Mouse (Mus musculus) brown adipose tissue, adult 24 weeks (tissue): Measurements from ENCODE around the gene Adamts14. TPM values are rescaled to one million over a fixed set of nuclear protein-coding genes. Genes with fewer than 3 reads are reported as not detected.
A peak's percentile ranks its signal among the peaks of the same experiment; 100 is the strongest.

Experiments
- H3K27ac ChIP-seq: fragments of 200-500 bp; replicated peaks from 2 replicates; pipeline ENCODE4 v1.5.1; 2012; ENCODE audit warnings: low read depth, mild to moderate bottlenecking, low read length
- H3K4me1 ChIP-seq: fragments of 200-500 bp; 2 replicates; pipeline ENCODE4 v1.6.1; 2012; ENCODE audit warnings: low read length, mixed read lengths; ENCODE audit not compliant: control insufficient read depth, insufficient read depth, insufficient read length
- H3K4me3 ChIP-seq: fragments of 200-500 bp; 2 replicates; pipeline ENCODE4 v1.5.1; 2012; ENCODE audit warnings: low read depth, mild to moderate bottlenecking, low read length, moderate library complexity; ENCODE audit not compliant: insufficient read depth
- polyA plus RNA-seq: library from polyadenylated mRNA; stranded (reverse); fragments of >200 nt; gene quantifications from 2 replicates; pipeline ENCODE4 v1.2.4, GENCODE M21; 2012; ENCODE audit not compliant: missing spikeins, insufficient read depth, insufficient read length

Adamts14 gene
- 0.20 TPM in 1 of 2 replicates, not detected in the other for polyA plus RNA-seq

DNA sequence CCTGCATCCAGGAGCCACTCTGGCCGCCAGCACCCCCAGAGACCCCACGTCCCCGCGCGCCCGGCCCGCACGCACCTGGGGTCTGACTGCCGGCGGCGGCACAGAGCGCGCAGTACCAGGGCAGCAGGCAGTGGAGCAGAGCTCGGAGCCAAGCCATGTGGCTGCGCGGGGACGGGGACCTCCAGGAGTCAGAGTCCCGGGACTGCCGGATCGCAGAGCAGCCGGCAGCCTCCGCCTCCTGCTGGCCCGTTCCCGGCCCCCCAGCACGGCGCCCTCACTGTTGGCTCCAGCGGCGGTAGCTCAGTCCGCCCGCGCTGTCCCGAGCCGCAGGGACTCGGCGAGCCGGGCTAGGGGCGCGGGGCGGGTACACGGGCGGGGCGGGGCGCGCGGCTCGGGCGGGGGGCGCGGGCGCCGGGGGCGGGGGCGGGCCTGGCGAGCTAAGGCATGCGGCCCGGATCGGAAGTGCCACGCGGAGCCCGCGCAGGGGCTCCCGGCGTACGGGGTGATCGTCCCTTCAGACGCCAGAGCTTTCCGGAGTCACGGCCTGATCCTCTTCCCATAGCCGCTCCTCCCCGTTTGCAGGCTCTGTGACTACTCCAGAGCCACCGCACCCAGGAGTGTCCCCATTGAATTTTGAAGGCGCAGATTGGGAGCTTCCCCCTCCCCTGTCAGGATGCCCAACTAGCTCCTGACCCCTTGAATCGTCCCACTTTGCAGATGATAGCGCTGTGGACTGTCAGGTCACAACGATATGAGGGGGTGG lies at the start of gene Adamts14:
Gene Adamts14 (minus strand): TSS at position 358 of the 763 bp plus-strand sequence.
- Histone ChIP-seq H3K4me1 (no peaks in the 10 kb centered on the region; the same call in 1 of the 2 replicates), H3K27ac (no peak within 1 kb of the TSS), H3K4me3 (peak within 1 kb of the TSS; percentile 47)

- H3K4me3 ChIP-seq: no peak overlapping the region
- H3K27ac ChIP-seq: no peak overlapping the region
- no peaks in the 10 kb centered on the region for H3K4me1 ChIP-seq
Measured at GRCm38 (mm10) chr10:61318527-61318926, 45.3 kb upstream of the Adamts14 start.

DNA sequence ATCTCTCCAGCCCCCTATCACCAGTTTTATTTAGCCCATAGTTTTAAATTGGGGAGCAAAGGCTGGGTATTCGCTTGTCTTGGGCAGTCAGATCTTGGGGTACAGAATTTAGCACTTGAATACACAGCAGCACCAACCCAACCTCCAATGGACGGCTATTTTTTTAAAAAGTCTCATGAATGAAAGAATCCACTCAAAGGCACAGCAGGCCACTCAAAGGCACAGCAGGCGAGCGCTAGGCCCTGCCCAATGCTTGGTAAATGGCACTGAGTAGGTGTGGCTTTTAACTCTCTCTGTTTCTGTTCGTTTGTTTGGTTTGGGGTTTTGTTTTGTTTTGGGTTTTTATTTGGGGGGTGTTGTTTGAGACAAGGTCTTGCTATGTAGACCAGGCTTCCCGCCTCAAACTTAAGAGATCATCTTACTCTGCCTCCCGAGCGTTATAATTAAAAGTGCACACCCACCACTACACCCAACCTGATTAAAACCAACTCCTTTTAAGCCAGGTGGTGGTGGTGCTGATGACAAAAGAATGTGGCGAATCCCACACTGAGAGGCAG lies 42.2 kb upstream of the Adamts14 start:
- Histone ChIP-seq H3K27ac (no peak overlapping the region), H3K4me3 (no peak overlapping the region), H3K4me1 (peaks cover 3% of the 10 kb centered on the region)

DNA sequence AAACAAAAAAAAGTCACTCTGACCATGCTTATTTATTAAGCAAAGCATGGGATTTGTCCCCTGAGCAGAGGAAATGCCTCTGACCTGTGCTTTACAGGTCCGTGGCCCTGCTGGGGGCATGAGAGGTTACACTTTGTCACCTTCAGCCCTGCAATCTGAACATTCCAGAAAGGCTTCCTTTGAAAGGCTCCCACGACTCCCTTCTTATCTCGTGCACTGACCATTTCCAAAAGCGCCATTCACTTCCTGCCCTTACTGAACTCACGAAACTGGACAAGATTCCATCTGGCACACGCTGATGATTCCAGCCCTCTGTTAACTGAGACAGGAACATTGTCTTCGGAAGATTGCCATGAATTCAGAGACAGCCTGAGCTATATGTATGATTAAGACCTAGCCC lies 40.5 kb upstream of the Adamts14 start:
- H3K27ac ChIP-seq: 0 out of 2 replicates have a peak overlapping the region, but pooled peaks have one; percentile 3
- peaks cover 3% of the 10 kb centered on the region for H3K4me1 ChIP-seq
- no peak overlapping the region for H3K4me3 ChIP-seq

DNA sequence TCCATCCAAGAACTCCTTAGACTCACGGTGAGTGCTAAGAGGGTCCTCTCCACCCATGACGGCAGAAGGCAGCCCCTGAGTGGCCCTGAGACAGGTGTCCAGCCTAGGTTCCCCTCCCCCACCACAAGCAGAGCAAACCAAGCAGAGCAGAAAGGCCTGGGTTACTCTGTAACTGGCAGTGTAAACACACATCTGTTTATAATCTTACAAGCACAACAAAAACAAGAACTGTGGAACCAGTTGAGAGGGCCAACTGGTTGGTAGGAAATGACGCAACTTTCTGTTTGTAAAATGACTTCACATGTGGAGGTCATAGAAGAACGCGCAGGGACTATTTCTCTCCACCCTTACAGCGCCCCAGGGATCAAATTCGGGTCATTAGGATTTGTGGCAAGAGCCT lies 39.5 kb upstream of the Adamts14 start:
- peak overlapping the region; percentile 21; the same call in 1 of the 2 replicates for H3K27ac ChIP-seq
- no peak overlapping the region for H3K4me3 ChIP-seq
- H3K4me1 ChIP-seq: peaks cover 3% of the 10 kb centered on the region

GRCm38 (mm10) chr10:61312159-61312558 lies 38.9 kb upstream of the Adamts14 start:
- Histone ChIP-seq H3K4me3 (no peak overlapping the region), H3K4me1 (peaks cover 3% of the 10 kb centered on the region), H3K27ac (no peak overlapping the region)

DNA sequence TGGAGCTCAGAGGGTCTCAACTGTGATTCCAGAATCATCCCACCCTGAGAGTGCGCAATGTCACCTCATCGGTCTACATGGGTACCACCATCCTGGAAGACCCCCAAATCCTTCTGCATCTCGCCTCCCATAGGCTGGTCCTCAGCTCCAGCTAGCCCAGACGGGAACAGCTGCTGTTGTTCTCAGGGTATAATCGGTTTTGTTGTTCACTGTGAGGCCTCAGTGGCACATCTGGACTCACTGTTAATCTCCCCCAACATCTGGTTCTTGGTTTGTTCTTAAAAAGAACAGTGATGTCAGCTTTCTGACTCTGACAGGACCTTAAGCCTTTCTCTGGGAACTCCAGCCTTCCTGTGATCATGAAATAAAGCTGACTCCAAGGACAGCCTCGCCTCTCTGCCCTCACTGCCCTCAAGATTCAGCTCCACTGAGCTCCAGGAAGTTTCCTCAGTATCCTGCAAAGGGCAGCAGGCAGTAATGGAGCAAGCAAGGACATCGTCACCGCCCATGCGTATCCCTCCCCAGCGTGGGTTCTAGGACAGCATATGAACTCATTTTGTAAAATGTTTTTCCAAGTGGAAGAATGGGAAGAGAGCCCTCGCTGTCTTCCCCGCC lies 35.6 kb upstream of the Adamts14 start:
- peaks cover 3% of the 10 kb centered on the region for H3K4me1 ChIP-seq
- H3K4me3 ChIP-seq: no peak overlapping the region
- no peak overlapping the region for H3K27ac ChIP-seq

GRCm38 (mm10) chr10:61305928-61306590 lies 32.8 kb upstream of the Adamts14 start:
- Histone ChIP-seq H3K4me3 (no peak overlapping the region), H3K27ac (no peak overlapping the region), H3K4me1 (no peaks in the 10 kb centered on the region)

DNA sequence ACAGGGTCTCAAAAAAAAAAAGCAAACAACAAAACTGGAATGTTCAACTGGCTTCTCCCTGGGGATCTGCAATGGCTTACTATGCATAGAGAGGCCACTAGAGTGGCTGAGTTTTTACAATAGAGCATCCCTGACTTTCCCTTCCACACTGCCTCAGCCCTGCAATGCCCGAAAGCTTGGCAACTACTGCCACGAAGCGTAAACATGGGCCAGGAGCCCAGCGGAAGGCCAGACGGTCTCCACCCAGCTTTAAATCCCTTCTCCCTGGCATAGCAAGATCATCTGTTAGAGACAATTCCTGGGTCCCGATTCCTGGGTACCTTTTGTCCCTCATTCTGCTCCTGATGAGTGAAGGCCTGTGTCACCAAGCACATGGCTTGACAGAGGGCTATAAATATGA lies 30.8 kb upstream of the Adamts14 start:
- H3K4me1 ChIP-seq: no peaks in the 10 kb centered on the region
- no peak overlapping the region for H3K27ac ChIP-seq
- no peak overlapping the region for H3K4me3 ChIP-seq

GRCm38 (mm10) chr10:61300996-61301395 lies 27.8 kb upstream of the Adamts14 start:
- H3K4me1 ChIP-seq: no peaks in the 10 kb centered on the region

DNA sequence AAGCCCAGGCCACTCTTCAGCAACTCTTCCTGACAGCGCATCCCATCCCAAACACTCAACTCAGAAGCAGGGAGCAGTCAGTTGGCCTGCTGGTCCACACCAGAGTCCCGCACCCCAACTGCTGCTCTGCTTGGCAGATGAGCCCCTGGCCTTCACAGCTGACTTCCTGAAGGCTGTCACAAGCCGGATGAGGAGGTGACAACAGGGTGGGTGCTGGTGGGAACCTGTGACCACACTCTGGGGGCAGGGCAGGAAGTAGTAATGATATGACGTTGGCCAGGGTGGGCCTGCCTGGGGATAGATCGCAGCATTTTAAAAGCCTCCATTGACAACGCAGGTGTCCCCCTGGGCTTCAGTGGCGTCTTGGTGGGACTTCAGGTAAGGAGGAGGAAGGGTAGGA lies 24.2 kb upstream of the Adamts14 start, which contains the start of gene Prf1:
Gene Prf1 (plus strand): TSS at position 357 of the 400 bp plus-strand sequence.
- Histone ChIP-seq H3K27ac (no peak within 1 kb of the TSS), H3K4me3 (no peak within 1 kb of the TSS), H3K4me1 (no peaks in the 10 kb centered on the region)

More at GRCm38 (mm10) chr10:61300996-61301395, 27.8 kb upstream of the Adamts14 start:
- Histone ChIP-seq H3K4me3 (no peak overlapping the region), H3K27ac (no peak overlapping the region)

- no peak overlapping the region for H3K4me3 ChIP-seq
- no peaks in the 10 kb centered on the region for H3K4me1 ChIP-seq
- H3K27ac ChIP-seq: no peak overlapping the region
Measured at GRCm38 (mm10) chr10:61296713-61297445, 23.6 kb upstream of the Adamts14 start.

GRCm38 (mm10) chr10:61294242-61294641 lies 21.0 kb upstream of the Adamts14 start:
- H3K4me3 ChIP-seq: no peak overlapping the region
- H3K4me1 ChIP-seq: no peaks in the 10 kb centered on the region
- H3K27ac ChIP-seq: no peak overlapping the region

GRCm38 (mm10) chr10:61290479-61290878 lies 17.2 kb upstream of the Adamts14 start:
- H3K4me3 ChIP-seq: no peak overlapping the region
- H3K27ac ChIP-seq: no peak overlapping the region

More at GRCm38 (mm10) chr10:61290479-61290878, 17.2 kb upstream of the Adamts14 start:
- H3K4me1 ChIP-seq: peaks cover 6% of the 10 kb centered on the region
